Mouse (Mus musculus): ENCODE data around the gene Fam114a1.

DNA sequence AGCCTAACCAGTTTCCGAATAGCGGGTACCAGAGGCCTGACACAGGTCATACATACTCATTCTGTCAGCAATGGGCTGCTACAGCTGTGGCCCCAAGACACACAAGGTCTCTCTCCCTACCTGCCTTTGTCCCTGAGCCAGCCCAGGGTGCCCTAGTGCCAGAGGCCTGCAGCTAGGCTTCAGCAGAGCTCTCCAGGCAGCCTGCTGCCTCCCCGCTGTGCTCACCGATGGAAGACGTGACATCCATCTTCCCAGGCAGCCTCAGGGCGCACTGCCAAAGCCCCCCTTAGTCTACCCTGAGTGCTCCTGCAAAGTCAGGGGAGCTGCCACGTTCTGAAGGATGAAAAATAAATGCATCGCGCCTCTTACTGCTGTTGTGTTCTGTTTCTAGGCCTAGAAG is 58.1 kb downstream of the Fam114a1 start:
- TF ChIP-seq CTCF (IDR thresholded peaks at IDR 0.05; ENCODE audit: insufficient read depth, low read length) (no peak), POLR2A (IDR thresholded peaks at IDR 0.05; ENCODE audit: borderline replicate concordance, extremely low read depth, low read depth, low read length) (no peak)
